Mouse (Mus musculus) lung, postnatal 4 days (tissue): ENCODE measurements around the gene Necab3.

Source experiments
- DNase-seq, 2 experiments: peaks; one replicate each; pipeline ENCODE4 v3.0.0; 2021

The Necab3 gene

DNA sequence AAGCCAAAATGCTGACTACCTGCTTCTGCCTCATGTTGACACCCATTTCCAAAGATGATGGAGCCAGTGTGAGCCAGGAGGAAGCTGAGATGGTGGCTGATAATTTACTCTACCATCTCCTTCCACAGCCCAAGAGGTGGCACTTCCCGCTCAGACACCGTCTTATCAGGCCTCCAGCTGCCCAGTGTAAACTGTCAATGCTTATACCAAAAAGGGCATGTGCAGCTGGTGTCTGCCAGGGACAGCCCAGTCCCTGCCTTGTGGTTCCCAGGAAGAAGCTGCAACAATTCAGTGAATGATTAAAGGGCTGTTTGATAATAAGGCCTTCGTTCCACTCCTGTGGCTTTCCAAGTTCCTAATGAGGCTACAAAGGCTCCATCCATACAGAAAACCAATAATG lies 20.0 kb downstream of the Necab3 start:
- DNase-seq, result no peak

DNA sequence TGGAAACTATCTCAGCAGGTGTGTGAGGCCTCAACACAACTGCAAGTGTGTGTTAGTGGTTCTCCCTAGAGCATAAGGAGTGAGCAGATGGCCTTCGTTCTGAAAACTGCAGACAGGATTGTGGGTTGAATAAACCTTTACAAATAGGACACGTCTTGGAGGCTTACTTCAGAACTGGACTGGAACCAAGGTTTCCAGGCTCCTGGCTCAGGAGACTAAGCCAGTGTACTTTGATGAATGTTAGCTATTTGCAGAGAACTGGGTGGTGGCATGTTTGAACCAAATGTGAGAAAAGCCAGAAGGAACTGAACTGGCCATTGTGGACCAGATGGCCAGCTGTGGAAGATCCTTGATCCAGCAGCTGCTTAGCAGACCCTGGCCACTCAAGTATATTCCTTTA lies 20.4 kb downstream of the Necab3 start:
- DNase-seq, result no peak

DNA sequence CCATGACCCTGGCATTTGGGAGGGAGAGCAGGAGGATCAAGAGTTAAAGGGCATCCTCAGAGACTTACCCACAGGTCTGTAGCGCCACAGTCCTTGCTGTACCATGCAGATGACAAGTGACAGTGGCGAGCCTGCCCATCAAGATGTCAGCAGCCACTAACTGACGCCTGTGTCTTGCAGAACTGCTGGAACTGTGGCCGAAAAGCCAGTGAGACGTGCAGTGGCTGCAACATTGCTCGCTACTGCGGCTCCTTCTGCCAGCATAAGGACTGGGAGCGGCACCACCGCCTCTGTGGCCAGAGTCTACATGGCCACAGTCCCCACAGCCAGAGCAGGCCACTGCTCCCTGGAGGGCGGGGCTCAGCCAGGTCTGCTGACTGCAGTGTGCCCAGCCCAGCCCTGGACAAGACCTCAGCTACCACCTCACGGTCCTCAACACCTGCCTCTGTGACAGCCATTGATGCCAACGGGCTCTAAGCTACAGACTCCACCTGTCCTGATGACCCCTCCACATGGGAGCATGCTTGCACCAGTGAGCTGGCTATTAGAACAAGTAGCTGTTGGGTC lies 23.9 kb downstream of the Necab3 start:
- no peak for DNase-seq

DNA sequence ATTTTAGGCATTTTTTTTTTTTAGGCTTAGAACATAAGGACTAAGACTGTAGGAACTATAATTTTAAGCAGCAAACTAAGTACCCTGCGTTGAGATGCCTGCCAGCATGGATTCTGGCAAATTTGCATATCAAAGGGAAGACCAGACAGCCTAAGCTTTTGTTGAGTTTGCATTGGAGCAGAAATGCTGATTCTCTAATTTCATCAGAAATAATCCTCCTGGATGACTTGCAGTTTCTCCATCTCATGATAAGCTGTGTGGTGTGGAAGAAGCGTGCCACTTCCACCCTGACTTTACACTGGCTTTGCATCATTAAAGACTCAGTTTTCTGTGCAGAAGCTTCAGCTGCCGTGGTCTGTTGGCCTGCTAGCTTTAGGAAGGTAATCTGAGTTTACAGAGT lies 25.8 kb downstream of the Necab3 start:
- no peak for DNase-seq

DNA sequence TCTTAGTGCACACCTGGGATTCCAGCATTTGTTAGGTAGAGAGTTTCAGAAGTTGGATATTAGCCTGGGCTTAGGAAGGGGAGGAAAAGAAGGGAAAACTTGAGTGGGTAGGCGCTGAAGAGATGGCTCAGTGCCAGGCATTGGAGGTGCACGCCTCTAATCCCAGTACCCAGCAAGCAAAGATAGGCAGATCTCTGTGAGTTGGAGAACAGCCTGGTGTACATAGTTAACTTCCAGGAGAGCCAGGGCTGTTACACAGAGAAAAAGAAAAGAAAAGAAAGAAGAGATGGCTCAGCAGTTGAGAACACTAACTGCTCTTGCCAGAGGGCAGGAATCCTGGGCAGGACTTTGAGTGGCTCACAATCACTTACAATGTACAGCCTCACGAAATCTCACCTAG lies 32.2 kb downstream of the Necab3 start:
- no peak for DNase-seq

DNA sequence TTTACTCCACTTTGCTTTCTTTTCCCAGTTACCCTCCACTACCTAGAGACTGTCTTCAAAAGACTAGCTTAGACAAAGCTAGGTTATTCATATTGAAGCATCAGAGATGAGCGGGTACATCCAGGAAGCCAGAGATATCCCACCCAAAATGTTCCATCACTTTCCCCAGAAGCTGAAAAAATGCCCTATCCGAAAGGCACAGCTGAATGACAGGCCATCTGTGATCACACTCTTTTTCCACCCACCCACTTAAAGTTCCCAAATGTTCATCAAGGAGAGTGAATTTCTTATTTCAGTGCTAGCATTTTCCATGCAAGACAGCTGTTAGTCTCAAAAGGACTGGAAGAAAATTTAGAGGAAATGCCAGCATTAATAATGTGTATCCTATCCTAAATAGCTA lies 33.4 kb downstream of the Necab3 start:
- no peak for DNase-seq

DNA sequence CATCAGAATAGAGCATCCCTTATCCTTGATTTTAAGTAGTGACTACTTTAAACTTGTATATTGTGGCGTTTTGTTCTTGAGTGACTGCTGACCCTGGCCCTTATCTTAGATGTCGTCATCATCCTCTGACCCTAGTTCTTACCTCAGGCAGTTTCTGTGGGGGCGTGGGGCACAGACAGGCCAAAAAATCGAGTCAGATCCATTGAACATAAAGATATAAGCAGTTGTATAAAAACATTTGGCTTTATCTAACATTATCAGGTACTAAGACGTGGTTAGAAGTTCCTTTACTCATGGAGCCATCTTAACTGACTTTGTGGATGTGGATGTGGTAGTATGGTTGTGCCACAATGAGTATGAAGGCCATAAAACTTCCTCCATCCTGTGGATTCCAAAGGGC lies 36.4 kb downstream of the Necab3 start:
- no peak for DNase-seq

DNA sequence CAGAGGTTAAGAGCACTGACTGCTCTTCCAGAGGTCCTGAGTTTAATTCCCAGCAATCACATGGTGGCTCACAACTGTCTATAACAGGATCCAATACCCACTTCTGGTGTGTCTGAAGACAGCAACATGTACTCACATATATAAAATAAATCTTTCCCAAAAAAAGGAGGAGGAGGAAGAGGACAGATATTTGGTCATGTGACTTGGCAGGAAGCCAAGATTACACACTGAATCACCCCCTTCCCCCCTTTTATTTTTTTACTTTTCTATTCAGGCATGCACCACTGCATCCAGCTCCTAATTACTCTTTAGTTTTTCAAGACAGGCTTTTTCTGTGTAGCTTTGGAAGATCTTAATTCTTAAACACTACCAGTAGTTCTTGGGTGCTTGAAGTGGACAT lies 37.2 kb downstream of the Necab3 start:
- no peak for DNase-seq

DNA sequence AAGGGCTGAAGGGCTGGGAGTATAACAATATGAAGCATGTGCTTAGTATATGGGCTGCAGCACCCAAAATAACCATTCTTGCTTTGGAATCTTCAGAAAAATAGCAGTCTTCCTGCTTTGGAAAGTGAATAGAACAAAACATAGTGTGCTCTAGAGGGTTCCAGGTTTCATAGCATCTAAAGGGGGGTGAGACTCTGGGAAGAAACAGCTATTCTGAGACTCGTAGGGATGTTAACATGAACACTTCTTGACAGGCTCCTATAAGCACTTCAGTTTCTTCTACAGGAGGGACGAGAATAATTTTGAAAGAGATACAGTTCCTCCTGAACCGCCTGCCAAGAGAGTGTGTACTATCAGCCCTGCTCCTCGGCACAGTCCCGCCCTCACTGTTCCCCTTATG lies 41.3 kb downstream of the Necab3 start:
- no peak for DNase-seq

DNA sequence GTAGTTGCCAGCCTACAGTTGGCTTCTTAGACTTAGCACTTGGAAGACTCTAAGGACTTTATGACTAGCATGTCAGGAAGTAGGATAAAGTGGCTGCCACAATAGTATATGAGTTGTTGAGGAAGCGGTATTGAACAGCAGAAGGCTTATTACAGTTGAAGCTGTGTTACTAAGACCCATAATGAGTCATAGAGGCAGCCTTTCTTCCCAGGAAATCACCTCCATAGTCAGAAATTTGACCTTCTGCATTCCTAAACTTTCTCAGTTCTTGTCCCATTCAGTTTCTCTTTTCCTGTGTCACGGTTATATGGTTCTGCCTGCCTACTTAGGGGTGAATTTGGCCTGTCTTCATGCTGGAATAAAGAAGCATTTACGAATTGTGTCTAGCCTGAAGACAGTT lies 41.7 kb downstream of the Necab3 start:
- DNase-seq, result no peak

DNA sequence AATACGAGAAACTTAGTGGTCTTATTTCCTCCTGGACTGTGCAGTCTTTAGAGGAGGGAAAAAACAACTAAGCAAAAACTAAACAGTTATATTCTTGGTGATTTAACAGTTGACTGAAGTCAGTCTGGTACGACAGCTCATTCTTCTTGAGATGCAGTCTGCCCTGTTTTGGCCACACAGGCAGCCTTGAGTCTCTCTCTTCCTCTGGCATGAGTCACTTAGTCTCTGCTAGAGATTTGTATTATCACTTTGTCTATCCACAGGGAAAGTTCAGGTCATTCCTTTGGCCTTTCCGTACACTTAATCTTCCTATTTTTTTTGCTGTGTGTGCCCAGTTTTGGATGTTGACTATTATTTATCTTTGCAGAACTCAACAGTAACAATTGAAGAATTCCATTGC lies 48.5 kb downstream of the Necab3 start:
- DNase-seq, result no peak

DNA sequence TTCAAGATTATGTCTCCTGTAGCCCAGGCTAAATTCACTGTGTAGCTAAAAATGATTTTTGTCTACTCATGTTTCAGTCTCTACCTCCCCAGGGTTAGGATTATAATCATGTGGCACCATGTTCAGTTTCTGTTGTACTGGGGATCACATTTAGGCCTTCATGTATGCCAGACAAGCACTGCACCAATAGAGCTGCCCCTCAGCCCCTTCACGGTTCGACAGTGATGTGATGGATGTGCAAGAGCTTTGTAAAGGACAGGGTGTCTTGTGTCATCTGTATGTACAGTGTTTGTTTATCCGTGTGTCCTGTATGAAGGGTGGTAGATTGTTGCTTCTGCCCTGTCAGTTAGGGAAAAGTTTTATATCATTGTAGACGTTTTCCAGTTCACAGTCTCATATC lies 50.2 kb downstream of the Necab3 start:
- no peak for DNase-seq

DNA sequence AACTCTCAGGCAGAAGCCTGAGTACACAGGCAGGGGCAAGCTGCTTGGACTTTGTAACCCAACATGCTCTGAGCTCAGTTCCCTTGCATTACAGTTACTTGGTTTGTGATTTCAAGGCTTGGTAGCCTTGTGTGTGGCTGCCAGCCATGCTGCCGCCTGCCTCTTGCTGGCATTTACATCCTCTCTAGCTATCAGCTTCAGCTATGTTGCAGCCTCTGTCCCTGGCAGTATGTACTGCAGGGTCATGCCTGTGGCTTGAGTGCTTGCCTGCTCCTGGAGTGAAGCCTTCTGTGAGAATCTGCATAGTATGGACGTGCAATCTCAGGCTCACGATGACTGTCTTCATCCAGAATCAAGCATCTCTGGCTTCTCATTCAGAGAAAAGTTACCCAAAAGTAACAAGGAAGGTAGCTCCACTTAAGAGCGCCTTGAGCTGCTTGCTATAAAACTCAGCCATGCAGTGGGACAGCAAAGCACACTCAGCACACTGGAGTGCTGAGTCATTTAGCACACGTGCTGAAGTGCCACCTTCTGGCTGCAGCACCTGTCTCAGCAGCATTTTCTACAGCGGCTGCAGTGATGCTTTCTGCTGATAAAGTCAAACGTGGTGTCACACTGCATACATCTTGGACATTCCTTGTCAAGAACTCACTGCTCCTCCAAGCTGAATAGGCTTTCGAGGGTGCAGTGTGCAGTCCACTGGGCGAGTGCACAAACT lies 51.0 kb downstream of the Necab3 start:
- DNase-seq, result peak in 1 of 2 experiments; percentile 27

DNA sequence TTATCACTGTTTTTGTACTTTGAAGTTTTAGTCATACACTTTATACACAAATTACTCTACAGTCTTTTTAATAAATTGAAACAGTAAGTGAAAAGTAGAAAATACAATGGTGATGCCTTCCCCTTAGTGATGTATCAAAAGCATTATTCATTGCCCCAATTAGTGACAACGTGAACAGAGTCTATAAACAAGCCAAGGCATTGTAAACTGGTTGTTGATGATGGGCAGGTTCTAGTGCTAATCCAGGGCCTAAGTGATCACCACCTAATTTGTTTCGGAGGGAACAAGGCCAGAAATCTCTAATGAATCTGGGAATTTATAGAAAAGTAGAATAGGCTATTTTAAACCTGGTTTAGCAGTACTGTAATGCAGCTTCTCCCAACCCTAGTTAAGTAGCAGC lies 51.6 kb downstream of the Necab3 start:
- no peak for DNase-seq

DNA sequence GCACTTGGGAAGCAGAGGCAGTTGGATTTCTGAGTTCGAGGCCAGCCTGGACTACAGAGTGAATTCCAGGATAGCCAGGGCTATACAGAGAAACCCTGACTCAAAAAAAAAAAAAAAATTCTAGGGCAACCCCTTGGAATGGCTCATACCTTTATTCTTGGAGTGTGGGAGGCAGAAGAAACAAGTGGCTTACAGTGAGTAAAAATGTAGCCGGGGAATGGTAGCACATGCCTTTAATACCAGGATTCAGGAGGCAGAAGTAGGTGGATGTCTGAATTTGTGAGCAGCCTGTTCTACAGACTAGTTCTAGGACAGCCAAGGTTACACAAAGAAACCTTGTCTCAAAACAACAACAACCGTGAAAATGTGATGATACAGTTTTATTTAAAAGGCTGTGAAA lies 57.9 kb downstream of the Necab3 start:
- DNase-seq, result no peak

DNA sequence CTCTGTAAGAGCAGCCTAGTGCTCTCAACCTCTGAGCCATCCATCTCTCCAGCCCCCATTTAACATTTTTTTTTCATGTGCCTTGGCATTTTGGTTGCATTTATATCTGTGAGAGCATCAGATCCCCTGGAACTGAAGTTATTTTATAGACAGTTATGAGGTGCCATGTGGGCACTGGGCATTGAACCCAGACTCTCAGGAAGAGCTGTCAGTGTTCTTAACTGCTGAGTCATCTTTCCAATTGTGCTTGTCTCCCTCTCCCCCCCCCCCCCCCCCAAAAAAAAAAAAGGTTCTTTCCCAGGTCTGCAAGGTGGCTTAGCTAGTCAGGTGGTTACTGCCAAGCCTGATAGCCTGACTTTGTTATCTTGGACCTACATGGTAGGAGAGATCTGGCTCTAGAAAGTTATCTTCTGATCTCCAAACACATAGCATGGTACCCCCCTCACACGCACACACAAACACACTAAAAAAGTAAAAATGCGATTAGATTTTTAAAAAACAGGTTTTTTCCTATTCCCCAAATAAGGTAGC lies 58.9 kb downstream of the Necab3 start:
- no peak for DNase-seq

DNA sequence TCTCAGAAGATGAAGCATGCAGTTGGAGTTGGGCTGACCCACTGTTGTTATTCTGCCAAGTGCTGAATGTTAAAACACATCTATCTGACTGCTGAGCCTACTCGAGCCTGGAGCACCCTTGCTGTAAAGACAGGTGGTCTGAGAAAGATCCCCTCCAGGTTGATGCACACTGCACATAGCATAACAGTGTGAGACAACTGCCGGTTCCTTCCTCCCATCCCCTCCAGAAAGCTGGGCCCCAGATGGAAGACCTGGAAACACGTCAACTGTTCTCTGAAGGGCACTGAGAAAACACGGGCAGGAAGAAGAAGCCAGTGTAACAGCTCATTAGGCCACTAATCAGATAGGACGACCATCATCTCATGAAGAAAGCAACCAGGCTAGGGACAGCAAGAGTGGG lies 60.1 kb downstream of the Necab3 start:
- no peak for DNase-seq

DNA sequence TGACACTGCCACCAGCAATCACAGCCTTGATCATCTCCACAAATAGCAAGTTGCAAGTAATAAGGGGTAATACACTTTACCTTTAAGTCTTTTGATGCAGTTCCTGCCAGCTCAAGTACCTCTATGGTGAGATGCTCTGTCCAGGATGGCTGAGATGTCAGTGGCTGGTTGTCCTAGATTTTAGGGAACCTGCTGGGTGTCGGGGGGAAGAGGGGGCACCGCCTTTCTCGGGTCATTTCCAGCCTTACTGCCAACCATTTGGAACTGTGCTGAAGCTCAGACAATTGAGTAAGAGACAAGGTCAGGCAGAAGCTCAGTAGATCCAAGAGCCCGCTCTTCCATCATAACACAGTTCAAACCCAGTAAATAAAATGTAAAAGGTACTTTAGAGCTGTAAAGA lies 63.7 kb downstream of the Necab3 start:
- DNase-seq, result no peak
